Mouse (Mus musculus): ENCODE data around the gene Pkd1l2.

Gene Pkd1l2

DNA sequence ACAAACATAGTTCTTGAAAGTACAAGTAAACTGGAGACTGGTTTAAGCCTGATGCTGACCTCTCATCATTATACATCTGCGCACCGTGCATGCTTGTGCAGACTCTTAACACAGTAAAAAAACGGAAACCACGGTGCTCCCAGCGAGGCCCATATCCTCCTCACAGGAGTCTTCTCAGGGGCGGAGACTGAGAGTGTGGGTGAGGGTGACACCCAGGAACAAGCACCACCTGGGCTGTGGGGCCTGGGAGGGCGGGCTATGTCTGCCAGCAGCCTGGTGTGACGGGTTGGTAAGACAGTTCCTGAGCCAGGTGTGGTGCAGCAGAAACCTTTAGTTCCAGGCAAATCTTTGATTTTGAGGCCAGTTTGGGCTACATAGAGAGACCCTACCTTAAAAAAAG is 129.8 kb downstream of the Pkd1l2 start:
- no peak for DNase-seq

DNA sequence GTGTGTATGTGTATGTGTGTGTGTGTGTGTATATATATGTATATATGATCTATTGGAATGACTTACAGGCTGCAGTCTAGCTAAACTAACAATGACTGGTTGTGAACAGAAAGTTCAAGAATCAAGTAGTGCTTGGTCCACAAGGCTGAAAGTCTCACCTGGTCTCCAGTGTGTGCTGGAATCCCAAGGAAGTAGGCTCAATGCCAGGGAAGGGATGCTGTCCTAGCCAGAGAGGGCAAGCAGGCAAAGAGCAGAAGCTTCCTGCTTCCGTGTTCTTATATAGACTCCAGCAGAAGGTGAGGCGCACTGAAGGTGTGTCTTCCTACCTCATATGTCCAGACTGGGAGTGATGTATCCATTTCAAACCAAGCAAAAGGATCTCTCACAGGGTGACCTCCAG is 130.5 kb downstream of the Pkd1l2 start:
- no peak for DNase-seq

DNA sequence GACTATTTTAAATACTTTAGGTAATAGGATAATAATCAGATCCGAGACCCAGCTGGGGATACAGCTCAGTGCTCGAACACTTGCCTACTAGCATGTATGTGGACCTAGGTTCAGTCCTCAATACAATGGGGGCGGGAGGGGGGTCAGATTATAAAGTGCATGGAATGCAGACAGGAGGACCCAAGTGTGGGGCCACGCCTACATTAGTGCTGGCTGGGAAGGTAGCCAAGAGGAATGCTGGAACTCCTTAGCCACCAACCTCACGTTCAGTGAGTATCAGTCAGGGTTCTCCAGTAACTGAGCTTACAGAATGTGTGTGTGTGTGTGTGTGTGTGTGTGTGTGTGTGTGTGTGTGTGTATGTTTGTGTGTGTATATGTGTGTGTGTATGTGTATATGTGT is 130.9 kb downstream of the Pkd1l2 start:
- DNase-seq = no peak

DNA sequence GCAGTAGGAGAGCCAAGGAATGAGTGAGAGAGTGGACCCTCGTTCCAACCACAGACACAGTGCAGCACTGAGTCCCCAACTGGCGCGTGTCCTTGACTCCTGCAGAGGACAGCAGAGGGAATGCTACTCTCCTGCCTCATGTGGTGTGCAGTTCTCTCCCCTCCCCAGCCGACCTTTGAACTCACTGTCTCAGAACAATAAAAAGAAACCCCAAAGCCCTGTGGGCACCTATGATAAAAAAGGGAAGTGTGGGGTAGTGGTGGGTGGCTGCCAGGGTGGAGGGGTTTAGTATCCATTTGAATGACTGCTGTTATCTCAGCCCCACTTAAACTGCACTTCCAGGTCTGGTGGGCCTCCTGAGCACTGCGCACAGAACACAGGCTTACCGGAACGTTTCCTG is 134.7 kb downstream of the Pkd1l2 start:
- peak; percentile 90 for DNase-seq

DNA sequence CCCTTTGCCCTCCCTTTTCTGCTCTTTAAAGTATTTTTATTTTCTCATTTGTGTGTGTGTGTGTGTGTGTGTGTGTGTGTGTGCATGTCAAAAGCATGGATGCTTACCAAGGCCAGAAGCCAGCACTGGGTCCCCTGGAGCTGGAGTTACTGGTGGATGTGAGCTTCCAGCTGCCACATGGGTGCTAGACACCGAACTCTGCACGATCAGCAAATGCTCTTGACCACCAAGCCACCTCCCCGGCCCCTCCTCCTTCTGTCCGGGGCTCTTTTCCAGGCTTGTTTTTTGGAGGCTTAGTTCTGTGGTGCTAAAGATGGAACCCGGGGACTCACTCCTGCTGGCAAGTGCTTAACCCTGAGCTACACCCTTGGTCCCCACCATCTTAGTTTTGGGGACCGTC is 135.4 kb downstream of the Pkd1l2 start:
- DNase-seq = peak; percentile 96

DNA sequence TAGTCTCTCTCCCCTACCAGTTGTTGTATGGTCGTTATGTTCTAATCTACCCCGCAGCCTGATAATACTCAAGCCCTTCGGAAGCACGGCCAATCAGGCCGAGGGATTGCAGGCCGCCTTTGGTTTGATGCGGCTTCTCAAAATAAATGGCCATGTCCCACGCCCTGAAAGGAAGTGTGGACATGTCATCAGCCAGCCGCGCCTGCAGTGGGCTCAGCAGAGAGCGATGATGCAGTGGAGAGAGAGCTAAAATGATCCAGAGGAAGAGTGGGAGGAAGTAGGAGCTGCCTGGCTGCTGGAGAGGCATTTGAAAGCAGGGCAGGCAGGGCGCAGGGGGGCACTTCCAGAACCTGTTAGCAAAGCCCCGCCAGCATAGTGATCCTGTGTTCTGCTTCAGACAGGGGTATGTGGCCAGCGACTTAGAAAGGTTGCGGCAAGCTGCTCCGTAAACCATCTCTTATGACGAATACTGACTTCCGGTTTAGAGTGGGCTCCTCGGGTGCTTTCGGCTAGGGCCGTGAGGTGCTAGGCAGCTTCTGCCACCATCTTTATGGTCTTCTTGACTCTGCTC is 135.9 kb downstream of the Pkd1l2 start:
- DNase-seq = peak; percentile 98
